Mouse (Mus musculus): ENCODE measurements at regions not wholly inside any gene's neighbourhood (a gene's known extent, or its start where the extent isn't known, plus 50 kb on each side); places are given as distances from the start of the nearest gene placed in this dataset.

GRCm38 (mm10) chr7:113126010-113126409, 81.3 kb upstream of the Arntl start:
- TF ChIP-seq POLR2A (IDR thresholded peaks at IDR 0.05; ENCODE audit: borderline replicate concordance, control insufficient read depth, low read depth, low read length) (no peak), CTCF (IDR thresholded peaks at IDR 0.05; ENCODE audit: control insufficient read depth, insufficient read depth, low read length) (no peak)

Data from bone marrow, adult 2 months (tissue).